Mouse (Mus musculus) embryonic fibroblast, embryonic 13.5 days (primary cell): ENCODE measurements around the gene G3bp2. TPM values are rescaled to one million over a fixed set of nuclear protein-coding genes. Genes with fewer than 3 reads are reported as not detected.

Source experiments
- H3K27ac ChIP-seq: 2 replicates; pipeline ENCODE4 v1.5.1; 2012; ENCODE audit warnings: low read length, control low read depth, inconsistent platforms; ENCODE audit not compliant: insufficient read depth
- H3K4me1 ChIP-seq: 2 replicates; pipeline ENCODE4 v1.6.1; 2011; ENCODE audit warnings: low read length; ENCODE audit not compliant: control insufficient read depth, insufficient read depth
- H3K4me3 ChIP-seq: 2 replicates; pipeline ENCODE4 v1.5.1; 2011; ENCODE audit warnings: mild to moderate bottlenecking, control low read depth, low read length; ENCODE audit not compliant: insufficient read depth
- CTCF ChIP-seq: IDR thresholded peaks from 2 replicates; pipeline ENCODE4 v1.5.1; 2011; ENCODE audit warnings: mild to moderate bottlenecking, control low read depth, low read length, moderate library complexity, borderline replicate concordance; ENCODE audit not compliant: insufficient read depth
- POLR2A ChIP-seq: IDR thresholded peaks from 2 replicates; pipeline ENCODE4 v1.6.1; 2011; ENCODE audit warnings: low read depth, mild to moderate bottlenecking, control low read depth, low read length, moderate library complexity
- polyA plus RNA-seq: library from polyadenylated mRNA; stranded (reverse); fragments of >200 nt; gene quantifications from 2 replicates; pipeline ENCODE4 v1.2.4, GENCODE M21; 2011; ENCODE audit warnings: low read depth; ENCODE audit not compliant: missing spikeins, insufficient read length

The G3bp2 gene
- polyA plus RNA-seq, 1 experiment = 104 TPM

GRCm38 (mm10) chr5:92052866-92053265 lies 30.7 kb downstream of the G3bp2 start:
- Histone ChIP-seq H3K4me3 (no peak overlapping the region), H3K4me1 (no peaks in the 10 kb centered on the region), H3K27ac (no peak overlapping the region)
- TF ChIP-seq CTCF = no peak
- no peak for TF ChIP-seq POLR2A

- TF ChIP-seq CTCF (no peak), POLR2A (no peak)
Observed at GRCm38 (mm10) chr5:92050419-92050818, 33.1 kb downstream of the G3bp2 start.

DNA sequence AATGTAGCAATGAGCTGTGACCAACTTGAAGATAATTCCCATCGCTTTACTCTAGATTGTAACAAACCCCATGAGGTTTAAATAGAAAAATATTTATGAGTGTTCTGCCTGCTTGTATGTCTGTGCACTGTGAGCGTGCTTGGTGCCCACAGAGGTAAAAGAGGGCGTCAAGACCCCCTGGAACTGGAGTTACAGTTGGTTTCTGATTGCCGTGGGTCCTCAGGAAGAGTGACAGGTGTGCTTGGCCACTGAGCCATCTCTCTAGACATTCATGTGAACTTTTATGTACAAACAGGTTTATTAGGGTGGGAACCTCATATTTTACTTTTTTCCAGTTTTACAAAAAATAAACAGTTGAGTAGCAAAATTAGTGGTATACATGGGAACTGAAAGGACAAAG lies 39.7 kb downstream of the G3bp2 start, which contains the start of gene Cdkl2:
Cdkl2 (minus strand) TSS at position 101 of the 400 bp plus-strand sequence.
- Histone ChIP-seq H3K4me1 (no peaks in the 10 kb centered on the region), H3K4me3 (peak within 1 kb of the TSS; percentile 70), H3K27ac (no peak within 1 kb of the TSS)
- TF ChIP-seq CTCF = no peak
- no peak for TF ChIP-seq POLR2A

More at GRCm38 (mm10) chr5:92050419-92050818, 33.1 kb downstream of the G3bp2 start:
- Histone ChIP-seq H3K4me3 (no peak overlapping the region), H3K4me1 (no peaks in the 10 kb centered on the region), H3K27ac (no peak overlapping the region)

DNA sequence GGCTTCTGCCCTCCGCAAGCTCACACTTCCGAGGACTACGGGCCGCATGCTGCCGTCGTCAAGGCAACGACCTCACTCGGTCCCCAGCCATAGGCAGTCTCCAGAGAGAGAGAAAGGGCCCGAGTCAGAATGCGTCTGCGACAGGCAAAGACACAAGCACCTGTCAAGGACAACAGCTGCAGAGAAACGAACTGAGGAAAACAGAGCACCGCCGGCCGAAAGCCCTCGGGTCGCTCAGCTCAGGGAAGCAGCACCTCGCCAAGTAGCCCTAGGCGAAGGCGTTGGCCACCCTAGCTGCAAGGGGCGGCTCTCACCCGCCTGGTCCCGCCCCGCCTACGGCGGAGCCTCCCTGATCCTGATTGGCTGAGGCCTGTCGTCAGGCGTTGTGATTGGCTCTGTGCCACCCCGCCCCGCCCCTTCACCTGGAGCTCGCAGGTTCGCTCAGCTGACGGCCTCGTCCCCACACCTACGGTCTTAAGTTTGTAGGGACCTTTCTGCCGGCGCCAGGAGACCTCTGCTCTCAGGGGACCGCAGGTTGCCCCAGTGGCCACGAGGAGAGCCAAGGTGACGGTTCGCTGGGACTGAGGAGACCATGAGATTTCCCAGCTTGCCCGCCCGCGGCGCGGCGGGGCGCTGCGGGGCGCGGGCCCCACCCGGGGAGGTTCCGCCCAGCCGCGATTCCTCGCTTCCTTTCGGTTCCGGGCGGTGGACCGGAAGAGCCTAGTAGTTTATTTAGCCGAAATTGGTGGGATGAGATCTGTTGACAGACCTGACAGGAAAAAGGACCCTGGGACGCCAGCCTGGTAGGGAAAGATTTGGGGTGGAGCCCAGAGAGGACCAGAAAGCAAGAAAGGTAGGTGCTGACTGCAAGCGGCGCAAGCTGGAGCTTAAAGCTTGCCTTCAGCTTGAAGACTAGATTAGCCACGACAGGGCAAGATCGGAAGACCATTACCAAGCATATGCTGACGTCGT lies 40.9 kb downstream of the G3bp2 start:
- H3K27ac ChIP-seq = no peak overlapping the region
- no peaks in the 10 kb centered on the region for H3K4me1 ChIP-seq
- TF ChIP-seq CTCF (no peak), POLR2A (peak; percentile 35; the same call in 1 of the 2 replicates)
- H3K4me3 ChIP-seq = peak overlapping the region; percentile 70

GRCm38 (mm10) chr5:92019960-92020359 lies 63.6 kb downstream of the G3bp2 start:
- no peaks in the 10 kb centered on the region for H3K4me1 ChIP-seq
- H3K4me3 ChIP-seq = no peak overlapping the region
- no peak for TF ChIP-seq POLR2A
- TF ChIP-seq CTCF = no peak
- H3K27ac ChIP-seq = no peak overlapping the region

DNA sequence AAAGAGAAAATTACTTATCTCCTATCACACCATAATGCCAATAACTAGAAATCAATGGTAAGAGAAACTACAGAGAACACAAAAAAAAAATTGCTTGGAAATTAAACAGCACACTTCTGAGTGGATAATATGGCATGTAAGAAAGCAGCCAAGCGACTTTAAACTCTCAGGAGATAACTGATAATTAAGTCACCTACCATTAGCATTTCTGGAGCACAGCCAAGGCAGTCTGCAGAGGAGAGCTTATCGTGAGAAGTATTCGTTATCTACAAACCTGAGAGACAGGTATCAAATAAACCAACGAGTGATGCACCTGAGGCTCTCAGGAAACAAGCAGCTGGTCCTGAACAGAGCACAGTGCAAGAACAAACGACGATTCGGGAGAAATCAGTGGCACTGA lies 71.8 kb downstream of the G3bp2 start:
- Histone ChIP-seq H3K4me3 (no peak overlapping the region), H3K4me1 (no peaks in the 10 kb centered on the region), H3K27ac (no peak overlapping the region)
- no peak for TF ChIP-seq CTCF
- no peak for TF ChIP-seq POLR2A

DNA sequence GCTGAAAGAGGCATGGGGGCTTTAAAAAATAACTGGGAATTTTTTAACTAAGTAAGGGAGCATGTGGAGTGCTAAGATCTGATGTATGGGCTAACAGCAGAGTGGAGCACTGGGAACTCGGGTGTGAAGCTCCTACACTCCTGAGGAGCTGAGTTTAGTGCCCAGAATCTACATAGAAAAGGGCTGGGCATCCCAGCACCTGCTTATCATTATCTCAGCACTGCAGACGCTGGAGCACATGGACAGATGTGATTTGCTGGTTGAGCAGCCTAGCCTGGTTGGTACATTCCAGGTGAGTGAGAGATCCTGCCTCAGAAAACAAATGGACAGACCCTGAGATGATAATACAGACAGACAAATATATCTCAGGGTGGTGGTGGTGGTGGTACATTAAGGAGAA lies 73.7 kb downstream of the G3bp2 start:
- no peak for TF ChIP-seq POLR2A
- no peak for TF ChIP-seq CTCF
- Histone ChIP-seq H3K27ac (no peak overlapping the region), H3K4me3 (no peak overlapping the region), H3K4me1 (no peaks in the 10 kb centered on the region)

- TF ChIP-seq CTCF (no peak), POLR2A (no peak)
- H3K27ac ChIP-seq = no peak overlapping the region
- H3K4me1 ChIP-seq = no peaks in the 10 kb centered on the region
Observed at GRCm38 (mm10) chr5:92003011-92003410, 80.5 kb downstream of the G3bp2 start.

More at GRCm38 (mm10) chr5:92003011-92003410, 80.5 kb downstream of the G3bp2 start:
- H3K4me3 ChIP-seq = no peak overlapping the region

Other genes starting within 250 kb of the G3bp2 start
- gene Rchy1, start 120.7 kb downstream of the G3bp2 start, polyA plus RNA-seq = 50.8 and 66.2 TPM in 2 replicates
- gene Odaph, start 96.2 kb downstream of the G3bp2 start, polyA plus RNA-seq = 0.93 and 2.4 TPM in 2 replicates
- 3.2 and 4.7 TPM in 2 replicates for gene Cdkl2, start 39.8 kb downstream of the G3bp2 start, polyA plus RNA-seq
- gene Uso1, start 54.2 kb upstream of the G3bp2 start, polyA plus RNA-seq = 101 and 103 TPM in 2 replicates
- 11.4 and 25.4 TPM in 2 replicates for gene U90926, start 131.7 kb upstream of the G3bp2 start, polyA plus RNA-seq
- not detected in 2 replicates for gene Ppef2, start 172.6 kb upstream of the G3bp2 start, polyA plus RNA-seq
- gene Naaa, start 194.5 kb upstream of the G3bp2 start, polyA plus RNA-seq = 20.4 and 25.8 TPM in 2 replicates
- 30.0 and 31.7 TPM in 2 replicates for gene Sdad1, start 226.8 kb upstream of the G3bp2 start, polyA plus RNA-seq
- 0.17 and 0.23 TPM in 2 replicates for gene Cxcl9, start 244.4 kb upstream of the G3bp2 start, polyA plus RNA-seq
- gene Art3, start 248.1 kb upstream of the G3bp2 start, polyA plus RNA-seq = not detected in 2 replicates